Mouse (Mus musculus): Measurements from ENCODE around the gene Trim43a.
"Not testable (repeated sequence)": the region's sequence is repeated elsewhere in the genome, so short reads cannot be mapped to it uniquely, and the experiment has no call there.

Trim43a gene

DNA sequence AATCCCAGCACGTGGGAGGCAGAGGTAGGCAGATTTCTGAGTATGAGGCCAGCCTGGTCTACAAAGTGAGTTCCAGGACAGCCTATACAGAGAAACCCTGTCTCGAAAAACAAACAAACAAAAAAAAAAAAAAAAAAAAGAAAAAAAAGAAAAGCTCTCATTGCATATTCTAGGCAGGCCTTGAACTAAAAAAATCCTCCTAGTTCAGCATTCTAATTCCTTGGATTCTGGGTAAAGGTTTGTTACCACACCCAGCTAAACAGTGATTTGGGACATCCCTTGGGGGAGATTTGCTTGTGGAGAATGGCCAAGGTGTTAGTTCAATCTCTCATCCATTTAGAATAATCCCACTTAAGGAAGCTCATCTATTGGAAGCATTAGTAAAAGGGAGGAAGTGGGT lies at the start of gene Trim43a:
Gene Trim43a (plus strand): TSS at position 301 of the 400 bp plus-strand sequence.
- not testable (repeated sequence) for DNase-seq (ENCODE audit: low read depth, low spot score)

GRCm38 (mm10) chr9:88534093-88534492 lies 46.6 kb upstream of the Trim43a start:
- DNase-seq (ENCODE audit: low read depth, low spot score), result no peak

- DNase-seq (ENCODE audit: low read depth, low spot score), result no peak
Measured at GRCm38 (mm10) chr9:88539546-88540224, 41.0 kb upstream of the Trim43a start.

- no peak for DNase-seq (ENCODE audit: low read depth, low spot score)
Measured at GRCm38 (mm10) chr9:88542816-88543215, 37.9 kb upstream of the Trim43a start.

- no peak for DNase-seq (ENCODE audit: low read depth, low spot score)
Measured at GRCm38 (mm10) chr9:88545534-88545933, 35.2 kb upstream of the Trim43a start.

- no peak for DNase-seq (ENCODE audit: low read depth, low spot score)
Measured at GRCm38 (mm10) chr9:88546166-88546565, 34.5 kb upstream of the Trim43a start.

DNA sequence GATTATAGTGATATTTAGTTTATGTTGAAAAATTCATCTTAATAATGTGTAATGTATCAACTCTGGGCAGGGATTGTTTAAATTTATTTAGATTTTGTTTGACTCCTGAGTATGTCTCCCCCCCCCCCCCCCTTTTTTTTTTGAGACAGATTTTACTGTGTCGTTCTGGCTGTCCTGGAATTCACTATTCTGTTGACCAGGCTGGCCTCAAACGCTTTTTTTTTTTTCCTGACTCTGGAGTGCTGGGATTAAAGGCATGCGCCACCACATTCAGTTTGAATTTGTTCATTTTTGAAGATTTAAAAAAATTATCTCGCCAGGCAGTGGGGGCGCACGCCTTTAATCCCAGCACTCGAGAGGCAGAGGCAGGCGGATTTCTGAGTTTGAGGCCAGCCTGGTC lies 34.0 kb upstream of the Trim43a start:
- DNase-seq (ENCODE audit: low read depth, low spot score), result no peak

DNA sequence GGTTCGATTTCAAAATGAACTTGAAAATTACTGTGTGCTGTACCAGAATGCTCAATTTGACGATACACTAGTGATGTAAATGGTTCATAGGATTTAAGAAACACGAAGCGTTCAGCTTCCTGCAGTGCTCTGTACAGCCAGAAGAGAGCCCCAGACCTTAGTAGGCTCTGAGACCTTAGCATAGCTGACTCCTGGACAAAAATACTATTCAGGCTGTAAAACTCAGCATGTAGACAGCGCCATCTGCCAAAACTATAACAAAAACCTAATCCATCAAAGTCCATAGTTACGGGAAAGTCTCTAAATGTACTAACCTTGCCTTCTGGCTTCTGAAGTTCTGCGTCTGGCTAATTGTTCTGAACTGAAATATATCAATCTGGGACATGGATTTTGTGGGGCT lies 33.4 kb upstream of the Trim43a start:
- peak; percentile 41 for DNase-seq (ENCODE audit: low read depth, low spot score)

DNA sequence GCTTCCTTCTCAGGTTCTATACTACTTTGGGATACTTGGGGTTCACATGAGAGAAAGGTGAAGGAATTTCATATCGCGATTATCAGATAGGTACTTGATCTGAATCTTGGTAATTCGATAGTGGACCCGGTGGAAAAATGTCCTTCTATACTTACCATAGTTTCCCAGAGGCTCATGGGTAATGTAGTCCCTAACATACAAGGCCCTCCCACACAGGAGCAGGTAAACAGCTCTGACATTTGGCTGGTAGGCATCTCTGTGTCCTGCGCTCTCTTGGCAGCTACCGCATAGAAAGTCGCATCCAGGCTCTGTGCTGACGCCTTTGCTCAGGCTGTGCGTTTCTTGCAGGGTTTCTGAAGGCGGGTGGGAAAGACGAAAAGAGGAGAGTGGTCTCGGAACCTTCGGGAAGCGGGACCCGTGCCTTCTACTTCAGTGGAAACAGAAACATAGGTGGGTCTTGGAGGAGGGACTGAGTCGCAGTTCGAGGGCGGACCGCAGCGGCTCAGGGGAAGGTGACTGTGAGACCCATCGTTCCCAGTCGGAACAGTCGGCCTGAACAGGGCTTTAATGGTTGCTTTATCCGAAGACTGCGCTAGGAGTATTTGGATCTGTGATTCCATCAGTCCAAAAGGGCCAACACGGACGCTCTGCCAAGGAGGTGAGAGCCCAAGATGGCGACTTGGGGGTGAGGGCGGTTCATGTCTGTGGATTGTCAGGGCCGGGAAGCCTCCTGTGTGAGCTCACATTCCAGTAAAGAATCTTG lies 32.7 kb upstream of the Trim43a start, which contains the start of gene Zfp949:
Gene Zfp949 (plus strand): TSS at position 170 of the 763 bp plus-strand sequence.
- peak; percentile 68 for DNase-seq (ENCODE audit: low read depth, low spot score)

GRCm38 (mm10) chr9:88548614-88548945 lies 32.1 kb upstream of the Trim43a start:
- DNase-seq (ENCODE audit: low read depth, low spot score), result peak; percentile 11

GRCm38 (mm10) chr9:88553071-88553470 lies 27.6 kb upstream of the Trim43a start:
- no peak for DNase-seq (ENCODE audit: low read depth, low spot score)

DNA sequence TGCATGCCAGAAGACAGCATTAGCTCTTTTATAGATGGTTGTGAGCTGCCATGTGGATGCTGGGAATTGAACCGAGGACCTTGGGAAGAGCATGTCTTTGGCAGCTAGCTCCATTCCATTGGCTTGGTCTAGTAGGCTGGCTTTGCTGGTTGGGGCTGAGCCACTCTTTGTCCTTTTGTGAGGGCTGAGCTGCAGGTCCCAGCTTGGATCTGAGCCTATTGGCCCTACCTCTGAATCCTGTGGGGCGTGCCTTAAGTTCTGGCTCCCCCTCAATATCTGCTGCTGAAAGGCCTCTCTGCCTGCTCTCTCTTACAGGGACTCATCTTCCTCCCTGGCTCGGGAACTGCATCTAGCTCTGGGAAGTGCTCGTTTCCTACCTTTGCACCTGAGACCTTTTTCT lies 22.5 kb upstream of the Trim43a start:
- DNase-seq (ENCODE audit: low read depth, low spot score), result no peak

GRCm38 (mm10) chr9:88561476-88561875 lies 19.2 kb upstream of the Trim43a start:
- DNase-seq (ENCODE audit: low read depth, low spot score), result not testable (repeated sequence)

- DNase-seq (ENCODE audit: low read depth, low spot score), result not testable (repeated sequence)
Measured at GRCm38 (mm10) chr9:88570471-88570870, 10.2 kb upstream of the Trim43a start.

GRCm38 (mm10) chr9:88593708-88594107 lies 13.0 kb downstream of the Trim43a start:
- DNase-seq (ENCODE audit: low read depth, low spot score), result not testable (repeated sequence)

DNA sequence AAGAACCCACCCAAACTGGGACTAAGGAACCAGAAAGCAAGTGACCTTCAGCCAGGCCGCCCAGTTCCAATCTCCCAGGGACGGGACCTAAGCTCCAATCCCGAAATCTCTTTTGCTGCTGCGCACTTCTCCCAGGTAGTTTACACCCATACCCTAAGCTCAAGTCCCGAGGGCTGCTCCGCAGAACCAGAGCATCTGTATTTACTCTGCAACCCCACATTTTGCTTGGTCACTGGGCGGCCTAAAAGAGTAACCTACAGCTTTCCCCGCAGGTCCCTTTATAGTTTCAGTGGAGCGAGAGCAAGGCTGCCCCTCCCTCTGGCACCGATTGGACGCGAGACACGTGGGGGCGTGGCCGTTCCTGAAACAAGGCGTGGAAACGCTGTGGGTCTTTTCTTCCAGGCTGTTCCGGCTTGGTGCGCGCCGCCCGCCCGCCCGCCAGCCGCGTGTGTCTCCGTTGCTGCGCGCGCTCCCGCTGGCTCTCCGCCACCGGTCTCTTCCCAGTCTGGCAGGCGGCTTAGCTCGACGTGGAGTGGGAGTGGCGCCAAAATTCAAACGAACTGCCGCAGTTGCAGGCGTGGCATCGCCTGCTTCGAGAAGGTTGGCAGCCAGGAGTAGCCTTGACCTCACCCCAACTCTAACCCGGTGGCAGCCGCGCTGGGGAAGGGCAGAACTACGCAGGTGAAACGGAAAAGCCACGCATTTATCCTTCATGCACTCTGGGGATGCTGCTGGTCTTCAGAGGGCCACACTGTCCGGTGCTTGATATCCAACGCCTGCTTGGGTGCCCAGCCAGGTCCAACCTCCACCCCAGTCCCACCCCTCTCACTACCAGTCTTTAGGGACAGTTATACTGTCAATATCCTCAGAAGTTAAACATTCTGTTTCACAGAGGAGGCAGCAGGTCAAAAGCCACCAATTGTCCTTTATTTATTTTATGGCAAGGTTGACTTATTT lies 18.8 kb downstream of the Trim43a start:
- not testable (repeated sequence) for DNase-seq (ENCODE audit: low read depth, low spot score)

- DNase-seq (ENCODE audit: low read depth, low spot score), result not testable (repeated sequence)
Measured at GRCm38 (mm10) chr9:88625803-88626514, 45.3 kb downstream of the Trim43a start.

DNA sequence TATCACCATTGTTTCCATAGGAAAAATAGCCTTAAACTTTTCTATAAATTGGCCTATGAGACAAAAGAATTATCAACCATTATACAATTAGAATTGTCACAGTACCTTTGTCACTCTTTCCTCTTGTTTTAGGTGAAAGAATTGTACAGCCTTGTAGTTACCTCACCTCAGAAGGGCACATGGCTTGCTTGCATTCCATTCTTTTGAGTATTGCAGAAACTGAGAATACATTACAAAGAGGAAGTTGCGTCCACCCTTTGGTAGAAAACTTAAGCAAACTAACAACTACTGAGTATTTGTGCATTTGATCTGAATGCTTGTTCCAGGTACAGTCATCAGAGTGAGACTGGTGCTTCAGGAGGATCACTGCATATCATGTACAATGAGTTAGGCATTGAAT lies 57.4 kb downstream of the Trim43a start:
- DNase-seq (ENCODE audit: low read depth, low spot score), result not testable (repeated sequence)

All from embryo, embryonic 11.5 days (tissue).